Mouse (Mus musculus): Measurements from ENCODE around the gene Ppard. TPM values are rescaled to one million over a fixed set of nuclear protein-coding genes. Genes with fewer than 3 reads are reported as not detected.

The Ppard gene
- total RNA-seq, 4 experiments from 2014 or later, result 38.8 to 50.6 (median 45.4) TPM

- no peak for DNase-seq
Observed at GRCm38 (mm10) chr17:28345271-28345721, 112.8 kb downstream of the Ppard start.

- no peak for DNase-seq
Observed at GRCm38 (mm10) chr17:28345882-28346281, 113.4 kb downstream of the Ppard start.

- DNase-seq, result no peak
Observed at GRCm38 (mm10) chr17:28347327-28347726, 114.8 kb downstream of the Ppard start.

- no peak for DNase-seq
Observed at GRCm38 (mm10) chr17:28348211-28348610, 115.7 kb downstream of the Ppard start.

GRCm38 (mm10) chr17:28349264-28349880 is 116.9 kb downstream of the Ppard start:
- DNase-seq, result no peak

GRCm38 (mm10) chr17:28349901-28350465 is 117.5 kb downstream of the Ppard start:
- DNase-seq, result no peak

- DNase-seq, result peak; percentile 62
Observed at GRCm38 (mm10) chr17:28350466-28351352, 118.2 kb downstream of the Ppard start, which contains the start of gene Tead3. TSS of gene Tead3 (minus strand) at chr17:28350817.

Other genes starting within 250 kb of the Ppard start
- gene Tcp11, start 152.1 kb upstream of the Ppard start, total RNA-seq (2022), result under 1 TPM in 1 of 4 experiments, not detected in 3; 0.46 TPM
- gene Scube3, start 90.6 kb upstream of the Ppard start, total RNA-seq (2022), result 10 to 100 TPM; 12.1 to 19.7 (median 15.9) TPM
- 10 to 100 TPM; 39.2 to 62.8 (median 49.0) TPM for gene Zfp523, start 55.6 kb upstream of the Ppard start, total RNA-seq (2022)
- 1 to 10 TPM; 2.6 to 3.4 (median 3.2) TPM for gene Def6, start 24.9 kb upstream of the Ppard start, total RNA-seq (2022)
- gene Fance, start 80.8 kb downstream of the Ppard start, total RNA-seq (2022), result 10 to 100 TPM; 24.9 to 45.2 (median 36.2) TPM
- gene Rpl10a, start 95.8 kb downstream of the Ppard start, total RNA-seq (2022), result 100 to 1,000 TPM; 742 to 804 (median 775) TPM
- gene Tead3, start 118.1 kb downstream of the Ppard start, total RNA-seq (2022), result 10 to 100 TPM in 3 of 4 experiments, 1 to 10 TPM in 1; 8.5 to 21.1 (median 13.3) TPM
- under 1 TPM in 2 of 4 experiments, not detected in 2; 0.16 to 0.49 TPM for gene Tulp1, start 132.5 kb downstream of the Ppard start, total RNA-seq (2022)